Mouse (Mus musculus) induced T-regulatory cell, adult 2 months (primary cell): Measurements from ENCODE around the gene Spata45.
"Not testable (repeated sequence)": the region's sequence is repeated elsewhere in the genome, so short reads cannot be mapped to it uniquely, and the experiment has no call there.

Experiments
- DNase-seq: peaks from one replicate; pipeline ENCODE4 v3.0.0-alpha.2; 2012; ENCODE audit warnings: low read depth

The Spata45 gene

GRCm38 (mm10) chr1:191036554-191037334, at the start of gene Spata45:
TSS of gene Spata45 (plus strand) at chr1:191036639.
- no peak for DNase-seq

DNA sequence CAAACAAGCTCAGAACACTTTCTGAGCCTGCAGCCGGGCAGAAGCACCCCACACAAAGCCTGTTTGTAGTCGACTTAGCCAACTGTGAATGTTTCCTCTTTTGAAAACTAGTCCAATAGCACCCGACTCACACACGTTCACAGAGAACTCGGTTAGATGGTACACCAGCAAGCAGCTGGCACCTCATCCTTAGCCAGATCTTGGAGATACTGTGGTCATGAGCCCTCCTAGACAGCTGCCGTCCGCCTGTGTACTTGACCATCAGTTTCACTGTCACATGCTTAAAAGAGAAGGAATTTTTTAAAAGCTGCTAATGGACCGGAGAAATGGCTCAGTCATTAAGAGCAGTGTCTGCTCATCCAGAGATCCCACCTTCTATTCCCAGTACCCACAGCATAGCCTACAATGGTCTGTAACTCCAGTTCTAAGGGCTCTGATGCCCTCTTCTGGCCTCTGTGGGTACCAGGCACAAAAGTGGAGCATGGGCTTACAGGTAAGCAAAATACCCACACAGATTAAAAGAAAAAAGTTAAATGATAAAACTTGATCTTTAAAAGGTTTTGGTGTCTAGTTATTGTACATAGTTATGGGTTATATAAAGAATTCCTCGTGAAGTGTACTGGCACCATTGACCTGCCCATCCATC, 46.9 kb upstream of the Spata45 start:
- DNase-seq, result peak; percentile 10

- DNase-seq, result no peak
These were observed 40.9 kb upstream of the Spata45 start for GRCm38 (mm10) chr1:190995548-190995947.

- DNase-seq, result no peak
These were observed 40.0 kb upstream of the Spata45 start for GRCm38 (mm10) chr1:190996346-190996877.

- DNase-seq, result no peak
These were observed 38.4 kb upstream of the Spata45 start for GRCm38 (mm10) chr1:190998027-190998426.

GRCm38 (mm10) chr1:191000686-191001085, 35.8 kb upstream of the Spata45 start:
- no peak for DNase-seq

DNA sequence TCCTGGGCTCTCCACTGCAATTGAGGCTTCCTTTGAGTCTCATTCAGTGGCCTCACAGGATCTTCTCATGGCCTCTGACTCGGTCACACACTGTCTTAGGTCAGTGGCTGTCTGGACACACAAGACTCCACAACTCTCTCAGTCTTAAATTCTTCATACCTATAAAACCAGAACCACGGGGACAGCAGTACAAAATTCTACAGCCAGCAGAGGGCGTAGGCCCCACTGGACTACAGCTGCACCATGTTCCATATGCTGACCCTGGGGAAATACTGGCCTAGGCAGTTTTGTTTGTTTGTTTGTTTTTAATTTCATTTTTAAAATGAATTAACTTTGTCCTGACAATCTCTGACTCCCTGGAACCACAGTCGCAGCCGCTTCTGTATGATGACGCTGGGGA, 34.2 kb upstream of the Spata45 start:
- peak; percentile 9 for DNase-seq

DNA sequence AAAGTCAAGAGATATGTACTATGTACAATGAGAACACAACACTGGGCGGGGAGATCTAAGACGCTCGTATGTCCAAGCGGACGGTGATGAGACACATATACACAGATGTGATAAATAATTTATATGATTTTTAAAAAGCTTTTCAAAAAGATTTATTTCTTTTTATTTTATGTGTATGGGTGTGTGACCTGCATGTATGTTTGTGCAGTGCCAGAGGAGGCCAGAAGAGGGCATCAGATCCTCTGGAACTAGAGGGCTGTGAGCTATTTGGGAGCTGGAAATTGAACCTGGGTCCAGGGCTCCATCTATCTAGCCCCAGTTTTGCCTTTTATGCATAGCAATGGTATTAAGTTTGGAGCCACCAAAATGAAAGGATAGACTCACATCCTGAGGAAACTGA, 27.7 kb upstream of the Spata45 start:
- DNase-seq, result peak; percentile 28

- no peak for DNase-seq
These were observed 22.2 kb upstream of the Spata45 start for GRCm38 (mm10) chr1:191014271-191014670.

DNA sequence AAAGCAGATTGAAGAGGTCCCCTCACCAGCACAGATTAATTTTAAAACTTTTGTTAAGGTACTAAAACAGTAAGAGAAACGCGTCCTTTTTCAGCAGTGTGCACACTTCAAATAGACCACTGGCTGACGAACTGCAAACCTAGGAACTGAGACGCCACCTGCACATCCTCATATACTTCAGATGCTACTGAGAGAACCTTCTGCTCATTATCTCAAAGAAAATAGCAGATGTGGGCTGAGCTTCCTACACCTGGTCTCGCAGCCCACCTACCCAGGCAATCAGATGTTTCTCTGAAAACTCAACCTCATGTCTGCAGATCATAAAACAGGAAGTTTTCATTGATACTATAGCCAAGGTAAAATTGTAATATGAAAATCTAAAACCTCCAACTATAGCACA, 16.6 kb upstream of the Spata45 start:
- DNase-seq, result no peak

GRCm38 (mm10) chr1:191020217-191020924, 16.1 kb upstream of the Spata45 start:
- no peak for DNase-seq

DNA sequence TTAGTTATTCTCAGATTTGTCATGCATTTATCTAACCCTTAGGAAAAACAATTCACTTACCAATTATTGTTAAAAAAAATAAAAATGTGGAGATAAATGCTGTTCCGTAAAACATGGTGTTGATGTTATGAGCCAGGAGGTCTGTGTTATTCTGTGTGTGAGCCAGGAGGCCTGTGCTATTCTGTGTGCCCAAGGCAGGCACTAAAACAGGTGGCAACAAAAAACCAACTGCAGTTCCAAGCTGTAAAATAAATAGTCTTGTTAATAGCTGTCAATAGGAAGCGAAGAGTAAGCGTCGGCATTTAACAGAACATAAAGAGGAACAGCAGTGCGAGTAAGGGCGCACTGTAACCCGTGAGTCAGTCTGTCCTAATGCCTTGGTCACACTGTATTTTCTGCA, 15.4 kb upstream of the Spata45 start:
- no peak for DNase-seq

DNA sequence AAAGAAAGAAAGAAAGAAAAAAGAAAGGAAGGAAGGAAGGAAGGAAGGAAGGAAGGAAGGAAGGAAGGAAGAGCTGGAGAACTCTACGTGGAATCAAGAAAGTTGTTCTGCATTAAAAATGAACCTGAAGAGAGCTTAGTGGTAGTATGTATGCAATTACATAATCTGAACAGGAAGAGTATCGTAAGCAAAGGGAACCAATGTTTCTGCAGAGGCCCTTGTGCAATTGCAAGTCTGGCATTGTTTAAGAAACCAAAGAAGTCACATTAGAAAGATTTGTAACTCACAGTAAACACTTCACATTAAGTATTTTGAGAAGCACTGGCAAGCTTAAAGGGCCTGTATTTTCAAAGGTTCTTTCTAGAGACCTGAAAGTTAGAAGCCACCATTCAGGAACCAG, 13.3 kb upstream of the Spata45 start:
- DNase-seq, result no peak

DNA sequence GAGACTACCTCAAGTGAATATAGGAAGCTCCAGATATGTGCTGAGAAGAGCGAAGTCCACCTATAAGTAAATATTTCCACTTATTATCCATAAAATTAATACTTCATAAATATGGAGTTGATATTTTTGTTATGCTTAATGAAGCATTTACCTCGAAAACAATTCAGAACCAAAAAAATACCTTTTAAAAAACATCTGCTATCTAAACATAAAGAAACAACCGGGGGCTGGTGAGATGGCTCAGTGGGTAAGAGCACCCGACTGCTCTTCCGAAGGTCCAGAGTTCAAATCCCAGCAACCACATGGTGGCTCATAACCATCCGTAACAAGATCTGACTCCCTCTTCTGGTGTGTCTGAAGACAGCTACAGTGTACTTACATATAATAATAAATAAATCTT, 12.6 kb upstream of the Spata45 start:
- DNase-seq, result not testable (repeated sequence)

GRCm38 (mm10) chr1:191025016-191026012, 11.1 kb upstream of the Spata45 start:
- no peak for DNase-seq

DNA sequence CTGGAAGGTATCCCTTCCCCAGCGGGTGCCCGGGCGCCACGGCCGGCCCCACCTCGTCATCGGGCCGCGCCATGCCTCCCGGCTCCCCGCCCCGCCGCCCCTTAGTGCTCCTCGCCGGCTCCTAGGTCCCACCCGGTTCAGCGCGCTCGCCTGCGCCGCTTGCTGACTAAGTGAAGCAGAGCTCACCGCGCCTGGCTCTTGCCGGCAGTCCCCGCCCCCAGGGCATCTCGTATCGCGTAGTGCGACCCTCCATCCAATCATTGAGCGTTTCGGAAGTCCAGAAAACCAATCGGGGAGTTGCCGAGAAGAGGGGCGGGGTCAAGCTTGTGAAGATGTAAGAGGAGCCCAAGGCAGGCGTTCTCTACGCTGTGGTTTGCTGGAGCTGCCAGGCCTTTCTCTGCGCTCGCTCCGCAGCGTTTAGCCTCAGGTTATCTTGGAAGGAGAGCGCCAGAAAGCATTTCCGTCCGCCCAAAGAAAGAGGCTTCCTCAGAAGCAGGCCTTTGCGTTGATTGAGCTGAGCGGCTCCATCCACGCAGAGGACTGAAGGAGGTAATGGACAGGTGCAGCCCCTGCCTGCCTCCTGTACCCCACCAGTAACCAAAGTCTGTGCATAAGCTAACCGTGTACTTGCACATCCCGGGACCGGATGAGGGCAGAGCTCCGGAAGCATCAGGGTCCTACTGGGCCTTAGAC, 10.3 kb upstream of the Spata45 start, which contains the start of gene Flvcr1:
Gene Flvcr1 (minus strand): TSS at position 138 of the 693 bp plus-strand sequence.
- peak; percentile 100 for DNase-seq

GRCm38 (mm10) chr1:191030182-191030581, 6.3 kb upstream of the Spata45 start:
- no peak for DNase-seq

- not testable (repeated sequence) for DNase-seq
These were observed 5.5 kb upstream of the Spata45 start for GRCm38 (mm10) chr1:191030922-191031425.

DNA sequence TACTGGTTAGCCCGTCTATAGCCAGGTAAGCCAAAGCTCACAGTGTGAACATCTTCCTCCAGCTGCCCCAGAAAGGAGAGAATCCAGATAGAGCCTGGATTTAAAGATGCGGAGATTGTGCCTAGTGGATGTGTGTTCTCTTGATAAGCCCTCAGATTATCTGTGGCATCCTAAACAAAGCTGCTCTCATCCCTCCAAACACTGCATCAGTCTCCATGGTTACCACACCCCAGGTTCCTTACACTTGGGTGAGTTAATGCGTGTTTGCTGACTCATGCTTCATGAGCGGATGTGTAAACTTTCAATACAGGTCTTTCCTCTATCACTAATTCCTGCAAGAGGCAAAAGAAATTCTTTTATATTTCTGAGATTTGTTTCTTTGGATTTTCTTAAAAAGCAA, 790 bp upstream of the Spata45 start:
- DNase-seq, result peak; percentile 29

- DNase-seq, result no peak
These were observed 1.6 kb downstream of the Spata45 start for GRCm38 (mm10) chr1:191037999-191038398.
